In the genomic region with DNA sequence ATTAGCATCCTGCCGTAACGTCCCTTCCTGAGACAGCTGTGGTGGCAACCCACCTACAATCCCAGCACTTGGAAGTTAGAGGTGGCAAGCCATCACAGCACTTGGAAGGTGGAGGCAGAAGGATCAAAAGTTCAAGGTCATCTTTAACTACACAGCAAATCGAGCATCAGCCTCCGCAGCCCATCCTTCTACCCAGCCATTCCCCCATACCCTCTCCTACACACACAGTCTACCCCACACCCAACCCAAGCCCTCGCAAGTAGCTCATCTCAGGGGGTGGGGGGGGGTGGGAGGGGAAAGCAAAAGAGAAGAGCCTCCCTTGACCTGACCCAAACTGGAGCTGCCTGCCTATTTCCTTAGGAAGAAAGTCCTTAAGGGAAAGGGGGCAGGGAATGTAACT, we compare ENCODE assay signal across 25 mouse cellular contexts. TPM values are rescaled to one million over a fixed set of nuclear protein-coding genes. Genes with fewer than 3 reads are reported as not detected.
"Had no signal": no experiment of that assay in that cellular context is flagged by ENCODE, and none has a peak within 500 bp of the region (broad histone marks: within the 10 kb centered on the region; RNA-seq: fewer than 3 reads in every experiment).

No protein-coding gene starts in this region.

- H3K36me3 ChIP-seq: limb, embryonic 10.5 days; limb, embryonic 12.5 days; limb, embryonic 13.5 days; limb, embryonic 15.5 days; liver, embryonic 12.5 days; liver, embryonic 13.5 days; liver, embryonic 15.5 days; lung, embryonic 15.5 days; midbrain, embryonic 12.5 days; midbrain, embryonic 13.5 days; midbrain, embryonic 15.5 days had no signal

- H3K4me1 ChIP-seq: liver, embryonic 12.5 days; liver, embryonic 13.5 days; liver, embryonic 15.5 days; lung, embryonic 15.5 days had no signal

- H3K27ac ChIP-seq: limb, embryonic 10.5 days; limb, embryonic 12.5 days; limb, embryonic 13.5 days; limb, embryonic 15.5 days; liver, embryonic 12.5 days; liver, embryonic 13.5 days; liver, embryonic 14.5 days; liver, embryonic 15.5 days; lung, embryonic 15.5 days; macrophage; midbrain, embryonic 12.5 days; midbrain, embryonic 13.5 days; midbrain, embryonic 15.5 days had no signal

- DNase-seq: left cerebral cortex, postnatal 4 days; liver; liver, embryonic 13.5 days; liver, postnatal 0 days; lung, adult 18-20 months; lung, adult 2 months; lung, embryonic 14.5 days; lung, postnatal 14 days; lung, postnatal 36 days; lung, postnatal 4 days; midbrain, embryonic 14.5 days had no signal

- H3K27me3 ChIP-seq: limb, embryonic 15.5 days; lung, embryonic 15.5 days; midbrain, embryonic 13.5 days; midbrain, embryonic 15.5 days had no signal

- H3K9me3 ChIP-seq: limb, embryonic 10.5 days; limb, embryonic 12.5 days; limb, embryonic 13.5 days; limb, embryonic 15.5 days; liver, embryonic 12.5 days; liver, embryonic 13.5 days; liver, embryonic 15.5 days; lung, embryonic 15.5 days; midbrain, embryonic 12.5 days; midbrain, embryonic 13.5 days; midbrain, embryonic 15.5 days had no signal

- H3K4me3 ChIP-seq: limb, embryonic 10.5 days; limb, embryonic 12.5 days; limb, embryonic 13.5 days; limb, embryonic 15.5 days; liver, embryonic 12.5 days; liver, embryonic 13.5 days; liver, embryonic 15.5 days; lung, embryonic 15.5 days; megakaryocyte, embryonic 14.5 days; midbrain, embryonic 12.5 days; midbrain, embryonic 13.5 days; midbrain, embryonic 15.5 days; myocyte had no signal

RNA-seq across cellular contexts. Expression of a gene that starts 40.6 kb away (rescaled TPM):
- polyA plus RNA-seq: macrophage had no signal
